Mouse (Mus musculus): ENCODE measurements at regions not wholly inside any gene's neighbourhood (a gene's known extent, or its start where the extent isn't known, plus 50 kb on each side); places are given as distances from the start of the nearest gene placed in this dataset.

GRCm38 (mm10) chr3:21820051-21820598 lies 256.3 kb upstream of the Tbl1xr1 start:
- TF ChIP-seq POLR2A (IDR thresholded peaks at IDR 0.05; ENCODE audit: control insufficient read depth in 1 of 2, insufficient read depth in 1 of 2, low read depth in 1 of 2, low read length in 2 of 2, poor library complexity in 1 of 2) (no peak), HCFC1 (IDR thresholded peaks at IDR 0.05; ENCODE audit: low read depth, low read length) (no peak)

Measured in MEL (cell line).